Mouse (Mus musculus) heart, adult 2 months (tissue): ENCODE measurements at regions not wholly inside any gene's neighbourhood (a gene's known extent, or its start where the extent isn't known, plus 50 kb on each side); places are given as distances from the start of the nearest gene placed in this dataset.

ENCODE experiments used
- DNase-seq, 2 experiments: peaks; one replicate each; pipeline ENCODE4 v3.0.0; 2021
- H3K27ac ChIP-seq: fragments of 200-600 bp; 2 replicates; pipeline ENCODE4 v1.8.1; 2022
- H3K27me3 ChIP-seq: fragments of 200-500 bp; 2 replicates; pipeline ENCODE4 v1.6.1; 2012; ENCODE audit warnings: mild to moderate bottlenecking, low read length, inconsistent platforms, mixed read lengths; ENCODE audit not compliant: control insufficient read depth, insufficient read depth
- H3K36me3 ChIP-seq: fragments of 200-500 bp; 2 replicates; pipeline ENCODE4 v1.6.1; 2012; ENCODE audit warnings: low read length, inconsistent platforms; ENCODE audit not compliant: control insufficient read depth, insufficient read depth
- H3K4me1 ChIP-seq: fragments of 200-500 bp; 2 replicates; pipeline ENCODE4 v1.6.1; 2011; ENCODE audit warnings: low read length; ENCODE audit not compliant: control insufficient read depth, insufficient read depth
- H3K4me3 ChIP-seq: fragments of 200-600 bp; 2 replicates; pipeline ENCODE4 v1.8.1; 2022
- H3K79me2 ChIP-seq: fragments of 200-500 bp; replicated peaks from 2 replicates; pipeline ENCODE4 v1.6.1; 2012; ENCODE audit warnings: mild to moderate bottlenecking, inconsistent platforms, low read length, moderate library complexity, mixed read lengths; ENCODE audit not compliant: control insufficient read depth, insufficient read depth
- H3K9ac ChIP-seq: fragments of 200-500 bp; 2 replicates; pipeline ENCODE4 v1.6.1; 2012; ENCODE audit warnings: low read depth, mild to moderate bottlenecking, control low read depth, inconsistent platforms, low read length, mixed read lengths
- CTCF ChIP-seq: fragments of 200-600 bp; IDR thresholded peaks from 2 replicates; pipeline ENCODE4 v1.8.1; 2022; ENCODE audit warnings: antibody characterized with exemption, mild to moderate bottlenecking, moderate library complexity
- EP300 ChIP-seq: fragments of 200-500 bp; IDR thresholded peaks from 2 replicates; pipeline ENCODE4 v1.6.1; 2011; ENCODE audit warnings: low read depth, low read length, control low read depth; ENCODE audit not compliant: insufficient read depth
- POLR2A ChIP-seq: fragments of 200-500 bp; IDR thresholded peaks from 2 replicates; pipeline ENCODE4 v1.6.1; 2011; ENCODE audit warnings: mild to moderate bottlenecking, low read depth, low read length, control low read depth; ENCODE audit not compliant: insufficient read depth
- WGBS: fragments of 180-500 bp; shearing (Covaris S2); methylation state at CpG from one replicate; pipeline ENCODE4 v1.1.7; 2018; 5-methylcytosine and 5-hydroxymethylcytosine counted together
- intact Hi-C: fragments of 180-260 bp; cut with DNase I; formaldehyde crosslinking; loops from one replicate; pipeline ENCODE4 v1.15.1; 2025

GRCm38 (mm10) chr10:66616280-66616679, 479.6 kb upstream of the Jmjd1c start:
- Histone ChIP-seq H3K79me2 (no peaks in the 10 kb centered on the region), H3K27ac (no peak overlapping the region), H3K4me3 (no peak overlapping the region), H3K9ac (no peak overlapping the region), H3K4me1 (no peaks in the 10 kb centered on the region), H3K36me3 (no peaks in the 10 kb centered on the region), H3K27me3 (no peaks in the 10 kb centered on the region)
- 47% methylated on average over 3 of the region's 3 CpGs for WGBS
- no peak for DNase-seq
- TF ChIP-seq EP300 = no peak
- TF ChIP-seq CTCF = no peak
- TF ChIP-seq POLR2A = no peak
- intact Hi-C loops = no loop called here

GRCm38 (mm10) chr10:66630996-66631395, 464.9 kb upstream of the Jmjd1c start:
- Histone ChIP-seq H3K27ac (no peak overlapping the region), H3K79me2 (no peaks in the 10 kb centered on the region), H3K4me3 (no peak overlapping the region), H3K9ac (no peak overlapping the region), H3K27me3 (no peaks in the 10 kb centered on the region), H3K4me1 (no peaks in the 10 kb centered on the region), H3K36me3 (no peaks in the 10 kb centered on the region)
- 56% methylated on average over 3 of the region's 3 CpGs for WGBS
- no peak for DNase-seq
- intact Hi-C loops = no loop called here
- TF ChIP-seq CTCF (no peak), EP300 (no peak)

DNA sequence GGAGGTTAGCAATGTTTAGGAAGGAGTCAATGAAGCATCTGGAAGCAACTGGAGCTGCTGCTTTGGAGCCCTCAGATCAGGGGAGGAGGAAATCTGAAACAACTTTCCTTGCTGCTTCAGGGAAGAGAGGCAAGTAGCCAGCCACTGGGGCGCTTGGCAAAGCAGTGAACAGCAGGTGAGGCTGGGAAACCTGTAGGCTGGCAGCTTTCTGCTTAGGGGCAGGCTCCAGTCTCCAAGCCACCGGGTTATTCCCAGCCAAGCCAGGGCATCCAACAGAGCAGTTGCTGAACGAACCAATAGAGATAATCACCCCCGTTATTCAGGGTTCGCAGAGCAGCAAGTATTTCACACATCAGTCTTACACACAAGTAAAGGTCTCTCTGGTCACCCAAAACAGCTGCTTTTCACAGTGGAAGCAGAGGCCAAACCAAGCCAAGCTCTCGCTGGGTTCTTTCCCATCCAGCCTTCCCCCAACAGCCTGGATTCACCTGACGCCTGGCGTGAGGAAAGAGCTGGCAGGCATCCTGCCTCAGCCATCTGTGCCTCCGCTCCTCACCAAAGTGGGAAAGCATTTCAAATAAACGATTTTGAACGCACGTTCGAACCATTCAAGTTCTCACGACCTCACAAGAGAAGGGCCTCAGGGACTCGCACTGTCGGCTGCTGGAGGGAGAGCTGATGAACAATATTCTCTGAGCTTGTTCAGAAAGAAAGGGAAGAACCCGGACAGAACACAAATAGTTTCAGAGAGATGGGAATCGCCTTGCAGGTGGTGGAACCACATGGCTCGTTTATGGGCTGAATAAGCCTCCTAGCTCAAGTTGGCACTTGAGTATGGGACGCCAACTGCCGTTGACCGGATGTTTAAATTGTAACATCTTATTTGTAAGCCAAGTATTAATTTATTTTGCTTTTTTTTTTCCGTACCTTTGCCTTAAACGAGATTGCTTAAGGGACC, 454.8 kb upstream of the Jmjd1c start:
- intact Hi-C loops = no loop called here
- Histone ChIP-seq H3K9ac (no peak overlapping the region), H3K27me3 (no peaks in the 10 kb centered on the region), H3K4me3 (no peak overlapping the region), H3K27ac (no peak overlapping the region), H3K79me2 (no peaks in the 10 kb centered on the region), H3K4me1 (no peaks in the 10 kb centered on the region), H3K36me3 (no peaks in the 10 kb centered on the region)
- whole genome bisulfite sequencing = 75% methylated on average over 24 of the region's 24 CpGs
- DNase-seq = no peak
- TF ChIP-seq EP300 (no peak), CTCF (no peak), POLR2A (no peak)

- WGBS = 86% methylated on average over 6 of the region's 6 CpGs
- TF ChIP-seq POLR2A = no peak
- no peak for TF ChIP-seq EP300
- TF ChIP-seq CTCF = no peak
- Histone ChIP-seq H3K27ac (no peak overlapping the region), H3K27me3 (no peaks in the 10 kb centered on the region), H3K36me3 (no peaks in the 10 kb centered on the region), H3K4me1 (no peaks in the 10 kb centered on the region), H3K4me3 (no peak overlapping the region), H3K9ac (no peak overlapping the region), H3K79me2 (no peaks in the 10 kb centered on the region)
- DNase-seq = no peak
- intact Hi-C loops = no loop called here
Measured at GRCm38 (mm10) chr10:66641966-66642365, 454.0 kb upstream of the Jmjd1c start.

DNA sequence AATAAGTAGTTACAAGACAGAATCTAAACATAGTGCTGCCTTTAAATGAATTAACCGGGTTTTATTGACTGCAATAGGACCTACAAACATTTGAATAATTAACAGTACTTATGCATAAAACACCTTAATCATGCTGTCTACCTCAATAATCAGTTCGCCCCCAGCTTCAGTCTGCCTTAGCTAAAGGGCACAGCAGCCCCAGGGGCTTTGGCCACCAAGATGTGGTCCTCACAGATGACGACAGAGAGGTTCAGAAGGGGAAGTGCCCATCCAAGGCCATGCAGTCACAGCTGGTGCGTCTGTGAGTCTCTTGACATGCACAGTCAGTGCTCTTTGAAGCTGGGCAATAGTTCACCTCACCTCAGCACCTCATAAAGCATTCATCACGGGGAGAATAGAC, 452.8 kb upstream of the Jmjd1c start:
- Histone ChIP-seq H3K27me3 (no peaks in the 10 kb centered on the region), H3K79me2 (no peaks in the 10 kb centered on the region), H3K4me1 (no peaks in the 10 kb centered on the region), H3K4me3 (no peak overlapping the region), H3K27ac (no peak overlapping the region), H3K9ac (no peak overlapping the region), H3K36me3 (no peaks in the 10 kb centered on the region)
- 80% methylated on average over 5 of the region's 5 CpGs for WGBS
- DNase-seq = no peak
- TF ChIP-seq POLR2A (no peak), EP300 (no peak), CTCF (no peak)
- intact Hi-C loops = no loop called here

GRCm38 (mm10) chr10:66657520-66657919, 438.4 kb upstream of the Jmjd1c start:
- WGBS = 85% methylated on average over 5 of the region's 5 CpGs
- no peaks in the 10 kb centered on the region for H3K36me3 ChIP-seq

More at GRCm38 (mm10) chr10:66657520-66657919, 438.4 kb upstream of the Jmjd1c start:
- Histone ChIP-seq H3K4me1 (no peaks in the 10 kb centered on the region), H3K9ac (no peak overlapping the region), H3K27me3 (no peaks in the 10 kb centered on the region), H3K27ac (no peak overlapping the region), H3K4me3 (no peak overlapping the region), H3K79me2 (no peaks in the 10 kb centered on the region)
- DNase-seq = no peak
- TF ChIP-seq POLR2A = no peak
- no peak for TF ChIP-seq CTCF
- no peak for TF ChIP-seq EP300
- intact Hi-C loops = no loop called here
